Mouse (Mus musculus): ENCODE results near the gene Zfp978.
"Not testable (repeated sequence)": the region's sequence is repeated elsewhere in the genome, so short reads cannot be mapped to it uniquely, and the experiment has no call there.

Zfp978 gene

GRCm38 (mm10) chr4:147407463-147407822 lies 46.3 kb downstream of the Zfp978 start:
- DNase-seq (ENCODE audit: low read depth), result no peak

DNA sequence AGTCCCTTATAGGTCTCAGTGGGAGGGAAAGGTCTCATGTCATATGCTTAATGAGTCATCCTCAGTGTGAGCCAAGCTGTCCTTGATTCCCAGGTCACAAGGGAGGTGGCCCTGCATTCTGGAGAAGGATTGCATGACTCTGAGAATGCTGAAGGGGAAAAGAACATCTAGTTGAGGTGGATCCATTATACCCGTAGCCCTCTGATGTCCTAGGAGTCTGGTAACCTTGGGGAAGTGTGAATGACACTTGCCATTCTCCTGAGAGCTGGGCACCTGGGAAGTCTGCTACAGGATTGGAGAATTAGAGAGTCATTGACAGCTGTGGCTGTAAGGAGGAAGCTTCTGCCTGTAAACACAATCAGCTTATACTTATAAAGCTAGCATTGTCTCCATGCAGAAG lies 55.3 kb downstream of the Zfp978 start:
- not testable (repeated sequence) for DNase-seq (ENCODE audit: low read depth)

- no peak for DNase-seq (ENCODE audit: low read depth)
Measured at GRCm38 (mm10) chr4:147417157-147417778, 56.2 kb downstream of the Zfp978 start.

GRCm38 (mm10) chr4:147417921-147418320 lies 56.8 kb downstream of the Zfp978 start:
- no peak for DNase-seq (ENCODE audit: low read depth)

DNA sequence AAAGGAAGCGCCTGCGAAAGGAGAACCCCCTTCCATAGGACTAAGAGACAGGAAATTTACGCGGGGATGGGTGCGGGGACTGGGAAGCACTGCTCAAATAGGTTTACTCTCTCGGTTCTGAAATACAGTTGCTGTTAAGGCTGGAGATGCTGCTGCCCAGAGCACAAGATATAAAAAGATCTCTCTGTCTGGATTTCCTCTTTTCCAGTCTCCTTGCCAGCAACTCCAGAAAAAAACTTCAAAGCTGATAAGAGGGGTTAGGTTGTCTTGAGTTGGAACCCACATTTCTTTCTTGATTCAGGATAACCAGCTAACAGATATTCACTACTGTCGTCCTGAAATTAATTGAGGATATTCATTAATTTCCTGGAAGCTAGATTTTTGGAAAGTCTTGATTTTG lies 57.2 kb downstream of the Zfp978 start:
- not testable (repeated sequence) for DNase-seq (ENCODE audit: low read depth)

DNA sequence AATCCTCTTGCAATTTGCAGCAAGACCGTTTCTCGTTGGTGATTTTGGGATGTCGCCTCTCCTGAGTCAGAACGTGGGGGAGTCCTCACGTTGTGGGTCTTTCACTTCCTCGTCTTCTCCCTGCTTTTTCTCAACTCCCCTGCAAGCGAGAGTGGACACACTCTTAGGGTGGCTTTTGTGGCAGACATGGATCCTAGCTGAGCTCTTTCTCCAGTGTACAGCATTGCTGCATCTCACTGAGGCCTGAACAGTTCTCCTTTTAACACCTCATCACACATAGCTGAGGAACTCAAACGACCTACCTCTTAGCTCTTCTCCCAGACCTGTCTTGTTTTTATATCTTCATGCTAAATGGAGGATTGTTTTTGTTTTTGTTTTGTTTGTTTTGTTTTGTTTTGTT lies 58.1 kb downstream of the Zfp978 start:
- DNase-seq (ENCODE audit: low read depth), result not testable (repeated sequence)

DNA sequence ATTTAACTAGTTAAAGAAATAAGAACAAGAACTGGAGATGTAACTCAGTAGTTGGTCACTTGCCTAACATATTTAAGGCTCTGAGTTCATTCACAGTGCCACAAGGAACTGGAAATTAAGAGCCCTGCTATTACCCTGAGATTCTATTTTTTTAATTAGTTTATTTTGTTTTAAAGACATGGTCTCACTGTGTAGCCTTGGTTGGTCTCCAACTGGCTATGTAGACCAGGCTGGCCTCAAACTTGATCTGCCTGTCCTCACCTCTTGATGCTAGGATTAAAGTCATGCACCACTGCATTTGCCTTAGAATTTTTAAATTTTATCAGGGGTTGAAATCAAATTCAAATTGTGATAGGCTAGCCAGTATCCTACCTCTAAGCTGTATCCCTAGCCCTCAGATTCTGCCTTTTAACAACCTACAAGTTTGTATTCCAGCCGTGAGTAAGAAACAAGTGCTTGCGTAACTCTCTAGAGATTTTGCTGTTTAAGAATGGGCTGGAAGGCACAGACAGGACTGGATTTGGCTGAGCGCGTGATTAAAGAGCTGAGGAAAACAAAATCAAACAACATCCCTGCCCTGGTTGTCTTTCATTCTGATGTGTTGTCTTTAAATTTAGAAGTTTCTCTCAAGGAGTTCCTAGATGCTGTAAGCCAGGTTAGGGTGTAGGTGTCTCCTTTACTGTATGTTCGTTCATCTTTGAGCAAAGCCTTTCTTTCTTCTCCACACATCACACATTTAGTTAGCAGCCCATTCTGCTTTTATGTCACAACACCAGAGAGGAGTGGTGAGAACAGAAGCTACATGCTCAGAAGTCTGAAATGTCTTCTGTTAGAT lies 58.9 kb downstream of the Zfp978 start:
- DNase-seq (ENCODE audit: low read depth), result not testable (repeated sequence)

DNA sequence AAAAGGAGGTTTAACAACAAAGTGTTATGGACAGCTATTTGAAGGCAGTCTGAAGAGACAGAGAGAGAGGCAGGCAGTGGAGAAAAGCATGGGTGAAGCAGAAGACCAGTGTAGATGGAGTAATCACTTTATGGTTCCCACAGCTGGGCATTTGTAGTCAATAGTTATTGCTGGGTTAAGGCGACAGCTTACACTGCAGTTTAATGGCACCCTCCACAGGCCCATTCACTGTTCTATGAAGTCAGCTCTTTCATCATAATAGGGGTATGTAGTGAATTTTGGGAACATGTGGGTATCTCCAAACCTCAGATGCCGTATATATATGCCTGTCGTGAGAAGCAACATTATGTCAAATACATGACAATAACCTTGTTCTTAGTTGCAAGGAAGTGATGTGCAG lies 59.7 kb downstream of the Zfp978 start:
- DNase-seq (ENCODE audit: low read depth), result no peak

- not testable (repeated sequence) for DNase-seq (ENCODE audit: low read depth)
Measured at GRCm38 (mm10) chr4:147421316-147421715, 60.2 kb downstream of the Zfp978 start.

DNA sequence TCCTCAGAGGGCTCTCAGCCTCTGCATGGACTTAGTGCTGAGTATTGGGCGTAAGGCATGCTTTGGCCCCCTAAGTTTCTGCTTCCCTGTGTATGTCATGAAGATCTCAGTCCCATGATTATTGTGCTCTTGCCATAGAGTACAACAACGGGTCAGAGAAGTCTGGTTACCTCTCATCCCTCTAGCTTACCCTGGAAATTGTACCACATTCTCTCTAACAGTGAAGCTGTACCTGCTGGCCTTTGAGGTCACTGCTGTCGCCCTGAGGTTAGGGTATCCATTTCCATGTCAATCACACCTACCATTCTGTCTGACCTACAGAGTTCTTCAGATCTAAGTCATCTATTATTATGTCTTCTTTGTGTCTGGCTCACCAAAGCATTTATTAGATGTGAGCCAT lies 62.0 kb downstream of the Zfp978 start:
- DNase-seq (ENCODE audit: low read depth), result no peak

DNA sequence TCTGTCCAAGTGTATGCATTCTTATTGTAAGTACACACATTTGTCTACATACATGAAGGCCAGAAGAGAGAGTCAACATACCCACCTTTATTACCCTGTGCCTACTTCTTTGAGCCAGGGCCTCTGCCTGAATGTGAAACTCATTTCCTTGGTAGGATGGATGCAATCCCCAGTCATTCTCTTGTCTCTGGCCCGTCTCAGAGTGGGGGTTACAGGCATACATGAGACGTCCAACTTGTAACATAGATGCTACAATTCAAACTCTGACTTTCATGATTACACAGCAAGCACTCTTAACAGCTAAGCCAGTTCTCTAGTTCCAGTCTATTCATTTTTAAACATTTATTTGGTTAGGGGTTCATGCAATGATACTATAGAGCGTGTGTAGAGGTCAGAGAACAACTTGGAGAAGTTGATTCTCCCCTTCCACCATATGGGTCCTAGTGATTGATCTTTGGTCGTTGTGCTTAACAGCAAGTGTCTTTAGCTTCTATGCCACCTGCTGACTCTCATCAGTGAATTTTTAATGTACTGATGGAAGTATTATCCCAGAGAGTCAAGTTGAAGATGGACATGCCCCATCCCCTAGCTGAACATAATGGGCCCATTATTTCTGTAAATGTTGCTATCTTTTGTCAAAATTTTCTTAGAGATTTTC lies 62.7 kb downstream of the Zfp978 start:
- no peak for DNase-seq (ENCODE audit: low read depth)

DNA sequence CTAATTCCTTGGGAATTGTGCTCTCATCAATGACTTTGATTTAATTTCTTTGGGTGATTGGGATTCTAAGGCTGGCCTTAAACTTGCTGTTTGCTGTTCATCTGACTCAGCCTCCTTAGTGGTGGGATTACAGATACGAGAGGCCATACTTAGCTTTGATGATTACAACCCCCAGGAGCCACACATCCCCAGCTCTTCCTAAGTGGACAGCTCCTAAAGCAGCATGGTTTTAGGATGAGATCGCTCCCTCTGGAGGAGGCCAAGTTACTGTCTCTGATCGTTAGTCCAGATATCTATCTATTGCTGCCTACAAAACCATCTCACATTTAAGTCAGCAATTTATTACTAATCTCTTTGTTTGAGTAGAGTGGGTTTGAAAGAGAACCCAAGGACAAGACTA lies 63.3 kb downstream of the Zfp978 start:
- not testable (repeated sequence) for DNase-seq (ENCODE audit: low read depth)

DNA sequence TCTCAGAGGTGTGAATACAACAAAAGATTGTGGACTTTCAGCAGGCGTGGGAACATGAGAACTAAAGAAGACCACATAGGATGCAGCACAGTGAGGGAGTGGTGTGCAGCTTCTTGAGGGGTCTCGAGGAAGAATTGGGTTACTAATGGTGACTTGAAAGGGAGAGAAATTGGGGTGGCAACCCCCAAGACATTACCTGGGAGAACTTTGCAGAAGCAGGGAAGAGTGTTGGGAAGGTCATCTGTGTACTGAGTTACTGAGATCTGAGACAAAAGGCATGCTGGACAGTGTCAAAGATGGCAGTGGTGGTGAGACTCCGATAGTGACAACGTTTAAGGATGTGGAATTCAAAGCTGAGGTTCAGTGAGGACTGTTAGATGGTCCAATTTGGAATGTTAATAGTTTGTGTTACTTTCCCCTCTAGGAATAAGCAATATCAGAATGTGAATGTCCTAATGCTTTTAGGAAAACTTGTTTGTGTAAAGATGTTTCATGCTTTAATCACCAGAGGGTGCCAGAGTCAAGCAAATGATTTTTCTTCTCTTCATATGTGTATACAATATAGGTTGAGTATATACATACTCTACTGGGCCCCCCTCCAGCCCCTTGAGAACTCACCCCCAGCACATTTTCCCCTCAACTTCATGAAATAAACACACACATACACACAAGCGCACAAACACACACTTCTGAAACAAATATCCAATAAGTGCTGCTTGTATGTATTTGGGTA lies 64.7 kb downstream of the Zfp978 start:
- not testable (repeated sequence) for DNase-seq (ENCODE audit: low read depth)

DNA sequence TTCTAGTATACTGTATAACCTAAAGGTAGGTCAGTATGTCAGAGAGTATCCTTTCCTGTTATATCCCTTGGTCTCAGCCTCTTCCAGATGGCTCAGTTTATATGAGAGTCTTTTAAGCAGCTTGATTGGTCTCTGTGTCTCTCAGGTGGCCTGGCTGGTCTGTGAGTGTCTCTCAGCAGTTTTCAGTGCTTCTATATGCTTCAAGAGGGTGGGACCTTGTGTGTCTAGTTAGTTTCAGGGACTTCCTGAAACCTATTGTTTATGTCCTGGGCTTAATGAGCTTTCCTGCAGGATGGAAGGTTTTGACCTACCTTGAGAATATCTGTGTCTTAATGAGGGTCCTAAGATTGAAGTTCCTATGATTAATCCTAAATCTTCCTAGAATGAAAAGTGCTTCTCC lies 69.5 kb downstream of the Zfp978 start:
- no peak for DNase-seq (ENCODE audit: low read depth)

DNA sequence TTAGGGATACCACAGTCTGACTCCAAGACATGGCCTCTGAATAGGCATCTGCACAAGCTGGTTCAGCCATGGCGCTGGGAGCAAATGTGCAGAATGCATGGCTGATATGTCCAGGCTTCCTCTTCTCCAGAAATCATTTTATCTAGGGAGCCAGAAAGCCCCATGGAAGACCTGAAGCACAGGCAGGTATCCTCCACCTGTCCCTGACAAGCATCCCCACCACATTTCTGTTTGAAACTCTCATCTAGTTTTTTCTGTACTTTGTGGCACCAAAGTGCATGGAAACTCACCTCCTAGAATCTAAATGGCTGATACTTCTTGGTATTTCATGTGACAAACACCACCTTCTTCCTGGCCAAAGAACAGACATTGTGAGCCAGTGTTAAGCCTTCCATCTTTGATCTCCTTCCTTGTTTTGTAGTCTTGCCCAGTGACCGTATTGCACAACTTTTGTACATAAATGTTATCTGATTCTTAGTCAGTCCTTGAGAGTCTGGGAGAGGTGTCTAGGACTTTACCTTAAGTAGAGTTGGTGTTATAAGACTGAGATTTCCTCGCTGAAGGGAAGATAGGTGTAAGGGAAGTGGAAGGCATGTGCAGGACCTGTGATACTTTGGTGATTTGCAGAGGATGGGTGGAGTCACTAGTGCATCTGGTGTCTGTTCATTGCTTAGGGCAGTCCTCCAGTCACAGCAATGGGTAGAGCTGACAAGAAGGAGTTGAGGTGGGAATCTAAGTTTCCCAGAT lies 70.8 kb downstream of the Zfp978 start:
- DNase-seq (ENCODE audit: low read depth), result not testable (repeated sequence)

DNA sequence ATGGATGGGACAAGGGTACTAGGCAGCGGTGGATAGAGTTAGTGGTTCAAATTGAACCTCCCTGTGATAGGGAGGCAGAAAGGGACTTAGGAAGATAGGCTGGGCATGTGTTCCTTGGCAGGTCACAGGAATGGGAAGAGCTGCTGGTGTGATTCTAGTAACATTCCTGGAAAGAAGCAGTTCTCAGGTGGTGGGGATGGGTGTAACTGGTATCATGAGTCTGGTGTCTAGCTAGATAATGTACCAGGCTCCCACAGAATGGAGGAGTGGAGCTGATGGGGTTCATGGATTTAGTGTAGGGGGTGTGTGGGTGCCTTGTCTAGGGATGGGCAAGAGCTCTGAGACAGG lies 71.3 kb downstream of the Zfp978 start:
- DNase-seq (ENCODE audit: low read depth), result no peak

DNA sequence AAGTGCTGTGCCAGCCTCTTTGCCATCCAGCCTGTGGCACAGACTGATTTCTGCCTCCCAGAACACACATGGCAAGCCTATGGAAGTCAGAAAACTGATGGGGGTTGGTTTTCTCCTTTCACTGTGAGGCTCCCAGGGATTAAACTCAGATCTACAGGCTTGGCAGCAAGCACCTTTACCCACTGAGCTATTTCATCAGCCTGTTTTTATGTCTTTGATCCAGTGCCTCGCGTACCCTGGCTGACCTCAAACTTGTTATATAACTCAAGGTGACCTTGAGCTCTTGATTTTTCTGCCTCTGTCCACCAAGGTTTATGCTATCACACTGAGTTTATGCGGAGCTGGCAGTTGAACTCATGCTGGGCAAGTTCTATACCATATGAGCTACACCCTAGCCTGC lies 71.9 kb downstream of the Zfp978 start:
- no peak for DNase-seq (ENCODE audit: low read depth)

DNA sequence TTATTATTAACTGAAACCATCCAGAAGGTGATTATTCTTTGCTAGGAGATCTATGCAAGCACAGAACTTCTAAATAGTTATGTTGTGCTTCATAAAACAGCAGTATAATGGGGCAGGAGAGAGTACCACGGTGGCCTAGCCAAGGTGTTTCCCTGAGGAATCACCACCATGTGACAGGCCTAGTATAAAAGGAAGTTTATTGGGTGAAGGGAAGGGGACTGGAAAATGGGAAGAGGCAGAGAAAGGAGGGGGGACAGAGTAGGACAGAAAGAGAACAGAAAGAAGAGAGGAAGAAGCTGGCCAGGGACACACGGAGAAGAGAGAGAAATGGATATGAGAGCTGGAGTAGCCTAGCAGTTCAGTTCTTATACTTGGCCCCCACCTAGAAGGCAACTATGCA lies 72.8 kb downstream of the Zfp978 start:
- no peak for DNase-seq (ENCODE audit: low read depth)

All from c-Kit-positive CD71-negative TER-119-negative erythroid progenitor cells, embryonic 14.5 days (primary cell).